Mouse (Mus musculus) liver, embryonic 14.5 days (tissue): ENCODE measurements around the gene Commd4. TPM values are rescaled to one million over a fixed set of nuclear protein-coding genes. Genes with fewer than 3 reads are reported as not detected.
"Not testable (repeated sequence)": the region's sequence is repeated elsewhere in the genome, so short reads cannot be mapped to it uniquely, and the experiment has no call there.

Source experiments
- ATAC-seq: fragments of 200-750 bp; cut with Nextera tagmentation; 2 replicates; pipeline ENCODE4 v1.8.0; 2017; ENCODE audit warnings: moderate number of reproducible peaks, mild to moderate bottlenecking, moderate library complexity; ENCODE audit not compliant: insufficient read depth
- DNase-seq, 3 experiments: peaks; one replicate each; pipeline ENCODE4 v3.0.0-alpha.2; 2012 to 2013; ENCODE audit warnings: low read depth in 3 of 3, low spot score in 3 of 3
- H3K27ac ChIP-seq: fragments of 300-500 bp; sonication (generic); 2 replicates; pipeline ENCODE4 v1.5.1; 2014; ENCODE audit warnings: moderate library complexity, mild to moderate bottlenecking, control low read depth, inconsistent platforms
- H3K27me3 ChIP-seq: fragments of 300-500 bp; sonication (generic); 2 replicates; pipeline ENCODE4 v1.6.1; 2014; ENCODE audit warnings: mild to moderate bottlenecking, low read length, moderate library complexity; ENCODE audit not compliant: control insufficient read depth, insufficient read depth
- H3K36me3 ChIP-seq: fragments of 300-500 bp; sonication (generic); replicated peaks from 2 replicates; pipeline ENCODE4 v1.6.1; 2014; ENCODE audit warnings: low read depth; ENCODE audit not compliant: control insufficient read depth, insufficient read depth
- H3K4me1 ChIP-seq, 2 experiments: fragments of 200-500 bp in 1 of 2; fragments of 300-500 bp in 1 of 2; sonication (generic) in 1 of 2; replicated peaks; 2 replicates each; pipeline ENCODE4 v1.6.1; 2012 to 2014; ENCODE audit warnings: antibody characterized with exemption in 1 of 2, inconsistent platforms in 1 of 2, low read length in 1 of 2; ENCODE audit not compliant: control insufficient read depth in 2 of 2, insufficient read depth in 2 of 2
- H3K4me2 ChIP-seq: fragments of 300-500 bp; sonication (generic); 2 replicates; pipeline ENCODE4 v1.6.1; 2014; ENCODE audit warnings: low read depth, mild to moderate bottlenecking, control low read depth, moderate library complexity
- H3K4me3 ChIP-seq, 2 experiments: fragments of 200-500 bp in 1 of 2; fragments of 300-500 bp in 1 of 2; sonication (generic) in 1 of 2; 2 replicates each; pipeline ENCODE4 v1.5.1; 2012 to 2014; ENCODE audit warnings: low read depth in 2 of 2, low read length in 2 of 2, mild to moderate bottlenecking in 2 of 2, control low read depth in 1 of 2, inconsistent platforms in 1 of 2, moderate library complexity in 1 of 2; ENCODE audit not compliant: insufficient read depth in 1 of 2
- H3K9ac ChIP-seq: fragments of 300-500 bp; sonication (generic); replicated peaks from 2 replicates; pipeline ENCODE4 v1.6.1; 2014; ENCODE audit warnings: mild to moderate bottlenecking, control low read depth, moderate library complexity
- H3K9me3 ChIP-seq: fragments of 300-500 bp; sonication (generic); 2 replicates; pipeline ENCODE4 v1.6.1; 2016; ENCODE audit warnings: low read length, mixed read lengths; ENCODE audit not compliant: control insufficient read depth
- CTCF ChIP-seq: IDR thresholded peaks from 2 replicates; pipeline ENCODE4 v1.5.1; 2016; ENCODE audit warnings: antibody characterized with exemption, low read depth, control low read depth
- EP300 ChIP-seq: IDR thresholded peaks from 2 replicates; pipeline ENCODE4 v1.6.1; 2016; ENCODE audit warnings: antibody characterized with exemption, low read depth
- WGBS: fragments of 180-500 bp; shearing (Covaris S2); extraction: QIAGEN DNeasy Blood & Tissue Kit; methylation state at CpG from one replicate; pipeline ENCODE4 v1.1.7; 2014; ENCODE audit not compliant: insufficient replicate concordance; 5-methylcytosine and 5-hydroxymethylcytosine counted together
- polyA plus RNA-seq, 2 experiments: library from polyadenylated mRNA; depleted of rRNA in 1 of 2; stranded (reverse) in 1 of 2; unstranded in 1 of 2; fragments of >200 nt; fragmentation: Nextera tagmentation in 1 of 2; extraction: Ambion mirVana in 1 of 2; gene quantifications; 2 replicates each; pipeline versions ENCODE4 v1.2.1 to v1.2.3; 2012 to 2014

Commd4 gene
- 45.8 and 51.4 TPM in 2 replicates for polyA plus RNA-seq (2012; rRNA removed)
- 57.1 and 65.2 TPM in 2 replicates for polyA plus RNA-seq (2014; fragmentation: Nextera tagmentation; extraction: Ambion mirVana)

DNA sequence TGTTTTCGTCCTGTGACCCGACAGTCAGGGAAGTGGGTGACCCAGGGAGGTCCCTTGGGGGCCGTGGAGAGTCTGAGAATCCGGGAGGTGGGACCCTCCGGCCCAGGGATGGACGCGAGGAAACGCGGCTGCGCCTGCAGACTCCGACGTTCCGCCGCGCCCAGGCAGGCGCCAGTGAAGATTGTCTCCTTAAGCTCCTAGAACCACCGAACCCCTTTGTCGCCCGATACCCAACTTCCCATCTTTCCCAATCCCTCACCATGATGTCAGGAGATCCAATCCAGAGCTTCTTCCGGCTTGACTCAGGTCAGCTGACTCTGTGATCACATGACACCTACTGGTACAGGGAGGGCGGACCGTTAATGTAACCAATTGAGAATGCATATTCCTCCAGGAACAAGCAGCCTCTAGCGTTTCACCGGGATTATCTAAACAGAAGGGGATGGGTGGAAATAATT, at the start of gene Commd4:
Commd4 (minus strand) TSS at position 319 of the 458 bp plus-strand sequence.
- H3K4me3 ChIP-seq, result peak within 1 kb of the TSS; percentile 73 to 76
- H3K27me3 ChIP-seq, result no peaks in the 10 kb centered on the region
- H3K4me1 ChIP-seq, result peaks cover 0 to 11% of the 10 kb centered on the region in 2 experiments; a peak in 2 of 4 replicates
- under 1% methylated on average over 24 of the region's 24 CpGs for WGBS
- H3K36me3 ChIP-seq, result no peaks in the 10 kb centered on the region
- peak within 1 kb of the TSS; percentile 72 for H3K9ac ChIP-seq
- H3K4me2 ChIP-seq, result peak within 1 kb of the TSS; percentile 82
- ATAC-seq (peak; percentile 81), DNase-seq (peak; percentile 80 to 88 (median 85))
- no peak within 1 kb of the TSS for H3K27ac ChIP-seq
- no peak for TF ChIP-seq EP300
- TF ChIP-seq CTCF, result peak; percentile 19
- no peaks in the 10 kb centered on the region for H3K9me3 ChIP-seq

DNA sequence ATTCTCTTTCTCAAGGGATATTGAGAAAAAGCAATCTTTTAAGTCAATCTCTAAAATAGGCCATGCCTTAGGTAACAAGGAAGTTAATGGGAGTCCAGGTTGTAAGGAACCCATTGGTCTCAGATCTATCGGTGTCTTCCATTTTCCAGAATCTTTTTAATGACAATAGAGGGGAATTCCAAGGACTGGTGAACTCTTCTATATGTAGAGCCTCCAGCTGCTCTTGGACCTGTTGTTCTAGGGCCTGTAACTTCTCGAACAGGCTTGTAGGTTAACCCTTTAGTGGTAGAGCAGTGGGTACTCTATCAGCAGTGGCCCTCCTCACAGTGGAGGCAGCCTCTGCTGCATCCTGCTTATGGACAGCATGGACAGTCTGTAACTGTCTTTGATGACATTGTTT, 48.8 kb upstream of the Commd4 start:
- 55% methylated on average over 2 of the region's 2 CpGs for WGBS
- Histone ChIP-seq H3K4me3 (no peak overlapping the region), H3K9ac (no peak overlapping the region), H3K4me1 (no peaks in the 10 kb centered on the region), H3K36me3 (no peaks in the 10 kb centered on the region), H3K4me2 (no peak overlapping the region), H3K27ac (no peak overlapping the region), H3K9me3 (no peaks in the 10 kb centered on the region), H3K27me3 (no peaks in the 10 kb centered on the region)
- no peak for ATAC-seq
- TF ChIP-seq EP300, result no peak
- no peak for TF ChIP-seq CTCF
- no peak for DNase-seq

DNA sequence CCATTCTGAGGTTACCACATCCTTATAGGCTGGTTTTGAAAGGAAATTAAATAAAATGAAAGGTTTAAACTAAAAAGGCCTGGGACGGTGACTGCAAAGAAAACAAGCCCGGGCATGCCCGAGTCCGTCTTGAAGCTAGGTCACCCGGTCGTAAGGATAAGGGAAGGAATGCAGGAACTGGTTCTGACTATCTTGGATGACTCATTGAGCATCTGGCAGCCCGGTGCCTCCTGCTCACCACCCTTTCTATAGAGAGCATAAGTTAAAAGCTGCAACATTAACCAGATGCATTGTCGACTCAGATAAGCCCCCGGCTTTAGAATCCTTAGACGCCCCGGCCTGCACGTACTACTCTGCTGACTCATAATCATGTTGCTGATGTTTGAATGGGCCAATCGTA, 45.4 kb upstream of the Commd4 start:
- H3K27me3 ChIP-seq, H3K27ac ChIP-seq, H3K9ac ChIP-seq, H3K4me2 ChIP-seq, H3K4me1 ChIP-seq, H3K36me3 ChIP-seq, H3K9me3 ChIP-seq, H3K4me3 ChIP-seq, ATAC-seq, DNase-seq: not testable (repeated sequence)
- peak; percentile 29 for TF ChIP-seq EP300
- WGBS, result 42% methylated on average over 13 of the region's 13 CpGs

DNA sequence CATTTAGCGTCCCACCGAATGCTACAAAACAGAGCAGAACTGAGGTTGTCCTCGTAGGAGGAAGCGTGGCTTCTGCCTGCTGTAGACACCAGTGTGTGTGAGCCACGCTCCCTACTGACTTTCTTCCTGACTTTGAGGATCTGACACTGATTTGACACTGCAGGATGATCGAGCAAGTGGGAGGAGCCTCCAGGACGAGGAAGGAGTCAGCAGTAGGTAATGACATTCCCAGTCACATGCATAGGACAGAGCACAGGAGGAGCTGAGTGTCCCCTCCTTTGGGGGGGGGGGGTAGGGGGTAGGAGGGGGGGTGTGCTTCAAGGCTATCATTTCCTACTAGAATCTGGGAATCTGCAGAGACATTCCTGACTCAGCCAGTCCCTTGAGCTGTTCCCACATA, 44.9 kb upstream of the Commd4 start:
- 54% methylated on average over 7 of the region's 7 CpGs for WGBS

DNA sequence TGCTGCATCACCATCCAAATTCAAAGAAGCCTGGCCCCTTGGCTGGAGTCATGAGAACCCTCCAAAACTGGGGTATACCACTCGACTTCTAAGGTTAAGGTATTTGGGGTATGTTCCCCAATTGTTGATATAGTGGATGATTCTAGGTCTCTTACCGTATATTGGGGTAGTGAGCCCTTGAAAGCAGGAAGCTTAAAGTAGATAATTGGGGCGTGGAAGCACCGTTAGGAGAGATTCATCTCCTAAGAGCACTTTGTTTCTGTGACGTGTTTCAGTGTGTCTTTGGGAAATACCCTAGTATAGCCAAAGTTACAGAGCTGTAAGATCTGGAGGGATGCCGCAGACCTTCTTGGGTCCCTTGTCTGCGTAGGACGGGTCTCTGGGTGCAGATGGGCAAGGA, 39.3 kb upstream of the Commd4 start:
- H3K9ac ChIP-seq, result no peak overlapping the region
- no peak overlapping the region for H3K4me2 ChIP-seq
- DNase-seq, result no peak
- H3K9me3 ChIP-seq, result no peaks in the 10 kb centered on the region
- ATAC-seq, result no peak
- H3K27ac ChIP-seq, result no peak overlapping the region
- 52% methylated on average over 8 of the region's 8 CpGs for WGBS
- TF ChIP-seq EP300 (no peak), CTCF (no peak)
- H3K27me3 ChIP-seq, result no peaks in the 10 kb centered on the region
- no peaks in the 10 kb centered on the region for H3K36me3 ChIP-seq
- H3K4me1 ChIP-seq, result no peaks in the 10 kb centered on the region
- no peak overlapping the region for H3K4me3 ChIP-seq

More for the DNA sequence above, 44.9 kb upstream of the Commd4 start:
- no peak overlapping the region for H3K27ac ChIP-seq
- ATAC-seq, result no peak
- H3K4me2 ChIP-seq, result no peak overlapping the region
- TF ChIP-seq EP300 (no peak), CTCF (no peak)
- no peaks in the 10 kb centered on the region for H3K9me3 ChIP-seq
- no peak for DNase-seq
- no peaks in the 10 kb centered on the region for H3K27me3 ChIP-seq
- H3K36me3 ChIP-seq, result no peaks in the 10 kb centered on the region
- H3K4me1 ChIP-seq, result no peaks in the 10 kb centered on the region
- H3K4me3 ChIP-seq, result no peak overlapping the region
- no peak overlapping the region for H3K9ac ChIP-seq
